Mouse (Mus musculus): Measurements from ENCODE around the gene Stk11. TPM values are rescaled to one million over a fixed set of nuclear protein-coding genes. Genes with fewer than 3 reads are reported as not detected.

Stk11 gene
- polyA plus RNA-seq, 2 experiments = 30.1 to 133 TPM

- Histone ChIP-seq H3K9me3 (ENCODE audit: control insufficient read depth, low read length) (no peaks in the 10 kb centered on the region), H3K27me3 (ENCODE audit: control insufficient read depth, insufficient read depth, low read length) (no peaks in the 10 kb centered on the region), H3K9ac (ENCODE audit: low read depth, low read length, severe bottlenecking) (peak overlapping the region; percentile 81; the same call in 1 of the 2 replicates), H3K4me2 (replicated peaks; ENCODE audit: low read depth, low read length, severe bottlenecking) (peak overlapping the region; percentile 88), H3K4me1 (ENCODE audit: control insufficient read depth, insufficient read depth, low read length) (peaks cover 12% of the 10 kb centered on the region; the same call in 1 of the 2 replicates), H3K4me3 (replicated peaks; ENCODE audit: low read length) (peak overlapping the region; percentile 89), H3K27ac (replicated peaks; ENCODE audit: low read depth, low read length) (0 out of 2 replicates have a peak overlapping the region, but pooled peaks have one; percentile 19), H3K36me3 (ENCODE audit: control insufficient read depth, insufficient read depth, low read length) (peaks cover 4% of the 10 kb centered on the region; the same call in 1 of the 2 replicates)
- ATAC-seq (ENCODE audit: low FRiP score, low read depth) (no peak), DNase-seq (ENCODE audit: low spot score) (no peak)
- no peak for TF ChIP-seq POLR2A (IDR thresholded peaks at IDR 0.05; ENCODE audit: borderline replicate concordance, extremely low read depth, insufficient read depth, insufficient read length)
- 85% methylated on average over 2 of the region's 2 CpGs for WGBS
Measured at GRCm38 (mm10) chr10:80103032-80103431, 12.6 kb upstream of the Stk11 start.

- TF ChIP-seq POLR2A (IDR thresholded peaks at IDR 0.05; ENCODE audit: borderline replicate concordance, extremely low read depth, insufficient read depth, insufficient read length) = no peak
- Histone ChIP-seq H3K4me1 (ENCODE audit: control insufficient read depth, insufficient read depth, low read length) (peaks cover 12% of the 10 kb centered on the region; the same call in 1 of the 2 replicates), H3K27ac (replicated peaks; ENCODE audit: low read depth, low read length) (no peak overlapping the region), H3K9me3 (ENCODE audit: control insufficient read depth, low read length) (no peaks in the 10 kb centered on the region), H3K27me3 (ENCODE audit: control insufficient read depth, insufficient read depth, low read length) (no peaks in the 10 kb centered on the region), H3K4me2 (replicated peaks; ENCODE audit: low read depth, low read length, severe bottlenecking) (no peak overlapping the region), H3K9ac (ENCODE audit: low read depth, low read length, severe bottlenecking) (no peak overlapping the region), H3K36me3 (ENCODE audit: control insufficient read depth, insufficient read depth, low read length) (peaks cover 4% of the 10 kb centered on the region; the same call in 1 of the 2 replicates), H3K4me3 (replicated peaks; ENCODE audit: low read length) (no peak overlapping the region)
- WGBS = 91% methylated on average over 3 of the region's 3 CpGs
- no peak for ATAC-seq (ENCODE audit: low FRiP score, low read depth)
- no peak for DNase-seq (ENCODE audit: low spot score)
Measured at GRCm38 (mm10) chr10:80104181-80104580, 11.4 kb upstream of the Stk11 start.

- Histone ChIP-seq H3K27me3 (ENCODE audit: control insufficient read depth, insufficient read depth, low read length) (no peaks in the 10 kb centered on the region), H3K4me2 (replicated peaks; ENCODE audit: low read depth, low read length, severe bottlenecking) (no peak within 1 kb of the TSS), H3K4me1 (ENCODE audit: control insufficient read depth, insufficient read depth, low read length) (peaks cover 12% of the 10 kb centered on the region; the same call in 1 of the 2 replicates), H3K9ac (ENCODE audit: low read depth, low read length, severe bottlenecking) (no peak within 1 kb of the TSS; the same call in 1 of the 2 replicates), H3K9me3 (ENCODE audit: control insufficient read depth, low read length) (no peaks in the 10 kb centered on the region), H3K4me3 (replicated peaks; ENCODE audit: low read length) (no peak within 1 kb of the TSS), H3K27ac (replicated peaks; ENCODE audit: low read depth, low read length) (no peak within 1 kb of the TSS), H3K36me3 (ENCODE audit: control insufficient read depth, insufficient read depth, low read length) (peaks cover 2% of the 10 kb centered on the region; the same call in 1 of the 2 replicates)
- ATAC-seq (ENCODE audit: low FRiP score, low read depth) (no peak), DNase-seq (ENCODE audit: low spot score) (no peak)
- 60% methylated on average over 5 of the region's 5 CpGs for WGBS
- no peak for TF ChIP-seq POLR2A (IDR thresholded peaks at IDR 0.05; ENCODE audit: borderline replicate concordance, extremely low read depth, insufficient read depth, insufficient read length)
Measured at GRCm38 (mm10) chr10:80105460-80105859, 10.1 kb upstream of the Stk11 start, which contains the start of gene Sbno2. Gene Sbno2, minus strand, starts transcription at chr10:80105571.

GRCm38 (mm10) chr10:80105926-80106325 is 9.7 kb upstream of the Stk11 start:
- WGBS = 60% methylated on average over 5 of the region's 5 CpGs
- no peak overlapping the region for H3K4me3 ChIP-seq (replicated peaks; ENCODE audit: low read length)
- no peak overlapping the region for H3K4me2 ChIP-seq (replicated peaks; ENCODE audit: low read depth, low read length, severe bottlenecking)

DNA sequence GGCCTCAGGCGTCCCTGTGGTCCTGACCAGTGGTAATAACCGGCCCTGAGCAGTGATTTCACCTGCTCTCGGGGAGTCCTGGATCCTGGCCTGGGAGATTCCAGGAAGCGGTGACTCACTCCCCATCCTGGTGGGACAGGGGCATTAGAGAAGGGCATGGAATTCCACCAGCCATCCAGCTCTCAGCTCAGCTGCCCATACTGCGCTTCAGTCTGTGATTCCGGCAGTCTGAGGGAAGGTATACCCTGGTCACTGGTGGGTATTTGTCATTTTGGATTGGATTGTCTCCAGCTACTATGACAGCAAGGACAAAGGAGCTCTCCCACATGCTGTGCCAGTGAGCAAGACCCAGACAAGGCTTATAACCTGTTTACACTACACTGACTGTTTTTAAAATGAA is 7.9 kb upstream of the Stk11 start:
- WGBS = 64% methylated on average over 6 of the region's 6 CpGs
- H3K27me3 ChIP-seq (ENCODE audit: control insufficient read depth, insufficient read depth, low read length) = no peaks in the 10 kb centered on the region
- H3K9me3 ChIP-seq (ENCODE audit: control insufficient read depth, low read length) = no peaks in the 10 kb centered on the region
- ATAC-seq (ENCODE audit: low FRiP score, low read depth) (no peak), DNase-seq (ENCODE audit: low spot score) (no peak)
- H3K4me1 ChIP-seq (ENCODE audit: control insufficient read depth, insufficient read depth, low read length) = 0 out of 2 replicates have a peak, but pooled peaks cover 2% of the 10 kb centered on the region
- no peaks in the 10 kb centered on the region for H3K36me3 ChIP-seq (ENCODE audit: control insufficient read depth, insufficient read depth, low read length)
- H3K9ac ChIP-seq (ENCODE audit: low read depth, low read length, severe bottlenecking) = no peak overlapping the region
- no peak overlapping the region for H3K27ac ChIP-seq (replicated peaks; ENCODE audit: low read depth, low read length)
- H3K4me3 ChIP-seq (replicated peaks; ENCODE audit: low read length) = no peak overlapping the region
- TF ChIP-seq POLR2A (IDR thresholded peaks at IDR 0.05; ENCODE audit: borderline replicate concordance, extremely low read depth, insufficient read depth, insufficient read length) = no peak
- no peak overlapping the region for H3K4me2 ChIP-seq (replicated peaks; ENCODE audit: low read depth, low read length, severe bottlenecking)

More at GRCm38 (mm10) chr10:80105926-80106325, 9.7 kb upstream of the Stk11 start:
- ATAC-seq (ENCODE audit: low FRiP score, low read depth) (no peak), DNase-seq (ENCODE audit: low spot score) (no peak)
- no peak for TF ChIP-seq POLR2A (IDR thresholded peaks at IDR 0.05; ENCODE audit: borderline replicate concordance, extremely low read depth, insufficient read depth, insufficient read length)
- Histone ChIP-seq H3K27me3 (ENCODE audit: control insufficient read depth, insufficient read depth, low read length) (no peaks in the 10 kb centered on the region), H3K4me1 (ENCODE audit: control insufficient read depth, insufficient read depth, low read length) (peaks cover 12% of the 10 kb centered on the region; the same call in 1 of the 2 replicates), H3K27ac (replicated peaks; ENCODE audit: low read depth, low read length) (no peak overlapping the region), H3K36me3 (ENCODE audit: control insufficient read depth, insufficient read depth, low read length) (no peaks in the 10 kb centered on the region), H3K9me3 (ENCODE audit: control insufficient read depth, low read length) (no peaks in the 10 kb centered on the region), H3K9ac (ENCODE audit: low read depth, low read length, severe bottlenecking) (no peak overlapping the region; the same call in 1 of the 2 replicates)

Measured in limb, embryonic 14.5 days (tissue).